Mouse (Mus musculus) cerebellum, adult 11 months (tissue): ENCODE data around the gene Ppt1.
A peak's percentile ranks its signal among the peaks of the same experiment; 100 is the strongest.

Source experiments
- DNase-seq: peaks from one replicate; pipeline ENCODE4 v3.0.0; 2022

Gene Ppt1

GRCm38 (mm10) chr4:122871269-122871668 lies 35.2 kb downstream of the Ppt1 start:
- DNase-seq: no peak

- DNase-seq: no peak
Observed at GRCm38 (mm10) chr4:122871989-122872388, 35.9 kb downstream of the Ppt1 start.

- DNase-seq: no peak
Observed at GRCm38 (mm10) chr4:122873003-122873402, 37.0 kb downstream of the Ppt1 start.

- DNase-seq: no peak
Observed at GRCm38 (mm10) chr4:122873512-122873911, 37.5 kb downstream of the Ppt1 start.

DNA sequence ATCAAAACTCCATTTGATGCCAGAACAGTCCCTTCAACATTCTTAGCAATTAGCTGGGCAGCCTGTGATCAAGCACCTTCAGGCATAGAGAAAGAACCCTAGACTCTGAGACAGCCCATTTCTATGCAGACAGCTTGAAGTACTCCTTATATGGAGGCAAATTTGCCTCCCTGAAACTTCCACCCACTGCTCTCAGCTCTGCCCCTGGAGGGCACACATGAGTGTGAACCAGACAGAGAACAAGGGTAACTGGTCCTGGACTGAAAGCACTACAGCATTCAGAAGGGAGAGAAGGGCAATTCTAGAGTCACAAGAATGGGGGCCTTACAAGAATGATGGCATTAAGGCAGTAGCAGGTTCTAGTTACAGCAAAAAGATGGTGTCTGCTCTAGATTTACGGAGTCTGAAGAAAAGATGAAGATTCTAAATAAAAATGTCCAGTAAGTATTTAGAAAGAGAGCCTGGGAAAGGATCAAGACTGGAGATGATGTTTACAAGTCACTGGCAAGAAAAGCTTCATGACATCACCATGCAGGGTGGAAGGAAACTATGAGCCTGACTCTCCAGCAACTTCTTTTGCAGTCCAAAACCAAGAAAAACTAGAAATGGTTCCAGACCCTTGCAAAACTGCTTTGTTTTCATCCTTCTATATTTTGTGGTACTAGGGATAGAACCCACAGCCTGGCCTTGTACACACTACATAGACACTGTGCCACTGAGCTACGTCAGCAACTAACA lies 42.5 kb downstream of the Ppt1 start:
- DNase-seq: no peak

DNA sequence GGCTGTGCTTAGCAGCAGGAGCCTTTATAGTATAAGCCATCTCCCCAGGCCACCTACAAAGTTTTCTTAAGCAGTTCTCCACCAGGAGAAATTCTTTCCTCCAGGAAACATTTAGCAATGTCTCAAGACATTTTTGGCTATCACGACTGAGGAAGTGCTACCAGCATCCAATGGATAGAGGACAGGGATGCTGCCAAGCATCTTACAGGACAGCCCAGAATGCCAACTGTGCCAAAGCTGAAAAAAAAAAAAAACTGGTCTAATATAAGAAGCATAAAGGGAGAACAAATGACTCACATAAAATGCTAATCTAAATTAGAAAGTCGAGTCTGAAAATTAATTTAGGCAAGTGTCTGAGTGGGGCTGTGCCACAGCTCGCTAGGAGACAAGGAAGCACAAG lies 46.5 kb downstream of the Ppt1 start:
- DNase-seq: no peak

DNA sequence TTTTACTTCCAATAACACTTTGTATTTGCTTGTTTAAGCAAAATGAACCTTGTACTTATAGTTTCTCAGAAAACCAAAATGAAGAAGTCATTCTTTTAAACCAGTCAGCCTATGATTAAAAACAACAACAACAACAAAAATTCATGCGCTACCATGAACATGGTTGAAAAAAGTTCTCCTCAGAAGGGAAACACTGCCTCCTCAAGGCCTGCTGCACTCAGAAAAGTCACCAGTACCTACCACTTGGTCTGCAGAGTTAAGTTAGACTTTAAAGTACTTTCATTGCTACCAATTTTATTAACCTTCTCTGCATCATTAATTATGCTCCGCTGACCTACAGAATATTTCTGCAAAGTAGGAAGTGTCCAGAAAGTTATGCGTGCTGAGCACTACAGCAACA lies 47.3 kb downstream of the Ppt1 start:
- DNase-seq: no peak

DNA sequence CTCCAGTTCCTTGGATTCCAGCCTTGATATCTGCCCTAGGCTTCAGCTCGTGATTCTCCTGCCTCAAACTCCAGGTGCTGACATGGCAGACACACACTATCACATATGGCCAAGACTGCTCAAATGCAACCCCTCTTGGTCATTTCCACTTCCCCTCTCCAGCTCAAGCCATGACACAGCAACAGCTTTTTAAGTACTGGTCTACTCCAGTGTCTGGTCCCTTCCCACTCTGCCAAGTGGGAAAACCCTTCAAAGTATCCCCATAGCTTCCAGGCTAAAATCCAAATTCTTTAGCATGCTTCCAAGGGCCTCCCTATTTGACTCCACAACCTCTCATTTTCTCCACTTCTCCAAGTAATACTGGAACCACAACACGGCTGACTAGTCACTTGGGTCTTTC lies 48.0 kb downstream of the Ppt1 start:
- no peak for DNase-seq

- peak; percentile 28 for DNase-seq
Observed at GRCm38 (mm10) chr4:122884481-122885340, 48.7 kb downstream of the Ppt1 start.

DNA sequence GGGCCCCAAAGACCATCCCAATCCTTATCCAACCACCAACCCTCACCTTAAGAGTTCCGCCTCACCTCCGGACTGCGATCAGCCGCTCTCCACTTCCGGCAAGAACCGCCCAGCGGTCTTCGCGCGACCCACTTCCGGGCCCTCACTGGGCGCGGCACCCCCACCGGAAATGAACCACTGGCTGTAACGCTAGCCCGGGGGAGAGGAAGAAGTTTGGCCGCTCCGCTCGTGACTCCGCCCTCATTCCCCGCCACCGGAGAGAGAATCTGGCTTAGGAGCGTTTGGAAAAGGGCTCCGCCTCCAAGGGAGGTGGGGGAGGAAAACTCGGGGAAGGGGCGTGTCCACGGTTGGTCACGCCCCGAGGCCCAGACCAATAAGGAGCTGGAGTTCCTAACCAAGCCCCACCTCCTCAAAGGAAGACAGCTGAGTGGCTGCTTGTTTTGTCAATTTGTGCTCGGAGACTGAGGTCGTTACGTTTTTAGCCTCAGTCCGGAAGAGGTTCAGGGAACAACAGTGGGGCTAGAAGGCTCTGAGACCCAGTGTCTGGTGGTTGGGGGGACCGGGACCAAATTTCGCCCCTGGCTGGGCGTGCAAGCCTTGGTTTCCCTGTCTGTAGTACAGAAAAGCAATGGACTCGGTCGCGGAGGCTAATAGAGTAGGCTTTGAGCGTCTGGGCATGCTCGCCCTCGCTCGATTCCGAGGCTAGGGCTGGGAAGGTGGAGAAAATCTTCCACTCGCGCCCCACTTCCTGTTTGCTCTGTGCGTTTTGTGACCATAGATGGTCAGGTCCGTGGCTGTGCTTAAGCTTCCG lies 49.9 kb downstream of the Ppt1 start, which contains the start of gene Cap1:
Gene Cap1 (minus strand): TSS at position 289 of the 811 bp plus-strand sequence.
- peak; percentile 97 for DNase-seq

DNA sequence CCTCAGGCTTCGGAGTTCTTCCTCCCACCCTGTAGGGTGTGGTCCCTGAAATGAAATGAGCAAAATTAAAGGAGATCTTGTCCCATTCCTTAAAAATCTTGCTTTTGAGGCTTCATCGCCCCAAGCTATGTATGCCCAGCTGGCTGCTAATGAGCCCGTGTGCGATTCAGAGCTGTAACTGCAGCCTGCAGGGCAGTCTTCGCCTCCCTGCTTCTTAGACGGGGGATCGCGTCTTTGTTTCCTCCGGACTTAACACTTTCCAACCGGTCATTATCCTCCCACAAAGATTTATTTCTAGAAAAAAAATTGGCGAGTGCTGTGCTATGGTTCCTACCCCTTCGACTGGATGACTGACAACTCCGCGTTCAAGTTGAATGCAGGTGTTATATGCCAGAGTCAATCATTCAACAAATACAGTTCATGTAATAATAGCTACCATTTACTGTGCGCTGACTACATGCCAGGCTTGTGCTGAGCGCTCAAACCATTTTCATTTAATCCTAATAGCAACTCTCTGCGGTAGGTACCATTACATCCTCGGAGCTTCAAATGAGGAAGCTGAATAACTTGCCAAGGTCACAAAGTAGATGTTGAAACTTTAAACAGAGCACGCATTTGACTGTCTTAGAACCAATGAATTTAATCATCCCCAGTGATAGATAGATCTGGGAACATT lies 50.7 kb downstream of the Ppt1 start:
- no peak for DNase-seq

- DNase-seq: no peak
Observed at GRCm38 (mm10) chr4:122887336-122887735, 51.3 kb downstream of the Ppt1 start.

- peak; percentile 93 for DNase-seq
Observed at GRCm38 (mm10) chr4:122890881-122891481, 54.9 kb downstream of the Ppt1 start.

DNA sequence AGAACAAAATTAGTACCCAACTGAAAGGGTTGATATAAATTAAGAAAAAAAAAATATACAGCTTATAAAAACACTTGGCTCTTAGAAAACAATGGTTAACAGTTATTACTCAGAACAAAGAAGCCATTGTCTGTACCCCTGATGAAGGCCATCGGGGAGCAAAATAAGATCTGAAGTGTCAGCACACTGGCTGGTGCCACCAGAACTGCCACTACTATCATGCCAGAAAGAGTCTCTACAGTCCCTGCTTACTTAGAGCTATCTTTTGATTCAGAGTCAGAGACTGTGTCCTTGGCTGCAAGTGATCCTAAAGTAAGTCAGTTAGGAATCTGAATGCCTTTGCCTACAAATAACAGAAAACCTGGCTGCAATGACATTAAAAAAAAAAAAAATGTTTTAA lies 55.6 kb downstream of the Ppt1 start:
- DNase-seq: no peak

DNA sequence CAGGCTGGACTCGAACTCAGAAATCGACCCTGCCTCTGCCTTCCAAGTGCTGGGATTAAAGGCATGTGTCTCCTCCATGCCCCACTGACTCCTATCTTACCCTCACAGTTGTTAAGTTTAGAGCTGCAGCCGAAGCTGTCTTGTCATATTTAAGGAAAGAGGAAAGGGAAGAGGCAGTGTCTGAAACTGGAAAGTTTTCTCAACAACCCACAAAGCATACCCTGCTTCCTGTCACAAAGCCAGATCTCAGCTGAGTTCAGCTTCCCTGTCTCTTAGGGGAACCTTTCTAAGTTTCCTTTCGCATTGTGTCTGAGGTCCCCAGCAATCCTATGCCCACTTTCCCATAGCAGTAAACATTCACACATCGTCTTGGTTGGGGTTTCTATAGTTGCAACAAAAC lies 56.1 kb downstream of the Ppt1 start:
- no peak for DNase-seq

- no peak for DNase-seq
Observed at GRCm38 (mm10) chr4:122897750-122898149, 61.7 kb downstream of the Ppt1 start.

- peak; percentile 48 for DNase-seq
Observed at GRCm38 (mm10) chr4:122898313-122898712, 62.3 kb downstream of the Ppt1 start.

- no peak for DNase-seq
Observed at GRCm38 (mm10) chr4:122902156-122902555, 66.1 kb downstream of the Ppt1 start.

- no peak for DNase-seq
Observed at GRCm38 (mm10) chr4:122903709-122904108, 67.7 kb downstream of the Ppt1 start.

GRCm38 (mm10) chr4:122905359-122905758 lies 69.3 kb downstream of the Ppt1 start:
- DNase-seq: no peak
